Mouse (Mus musculus) E14TG2a.4 (cell line): Measurements from ENCODE around the gene Ythdc1.

Source experiments
- CTCF ChIP-seq: conservative IDR thresholded peaks from 2 replicates; pipeline ENCODE4 v1.5.1; 2014; ENCODE audit warnings: low read length
- NANOG ChIP-seq: IDR thresholded peaks from 2 replicates; pipeline ENCODE4 v1.6.1; 2014; ENCODE audit warnings: borderline replicate concordance, low read length, mixed read lengths
- POU5F1 ChIP-seq: IDR thresholded peaks from 2 replicates; pipeline ENCODE4 v1.6.1; 2014; ENCODE audit warnings: low read length, borderline replicate concordance

DNA sequence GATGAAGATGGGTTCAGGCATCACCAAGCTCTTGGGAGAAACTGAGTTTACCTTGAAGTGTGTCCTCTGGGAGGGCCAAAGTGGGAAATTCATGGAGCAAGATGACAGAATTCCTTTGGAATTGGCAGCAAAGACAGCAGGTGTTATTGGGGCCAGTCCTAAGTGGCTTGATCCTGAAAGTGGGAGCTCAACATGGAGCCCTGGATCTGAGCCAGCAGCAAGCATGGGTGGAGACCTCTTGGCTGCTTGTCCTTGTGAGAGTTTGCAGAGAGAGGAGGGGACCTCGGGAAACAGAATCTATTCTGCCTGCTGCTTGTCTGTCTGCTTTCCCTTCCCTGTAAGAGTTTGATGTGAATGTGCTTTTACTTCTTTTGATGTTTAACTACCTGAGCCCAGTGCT is 67.9 kb downstream of the Ythdc1 start:
- no peak for TF ChIP-seq CTCF
- no peak for TF ChIP-seq POU5F1
- TF ChIP-seq NANOG: no peak
